Mouse (Mus musculus) heart, adult 9 months (tissue): ENCODE data around the gene Dlgap1.

Experiments
- DNase-seq, 2 experiments: peaks; one replicate each; pipeline ENCODE4 v3.0.0; 2022; ENCODE audit warnings: low spot score in 2 of 2

Gene Dlgap1

GRCm38 (mm10) chr17:70339821-70340220 lies 370.9 kb downstream of the Dlgap1 start:
- DNase-seq, result no peak

GRCm38 (mm10) chr17:70341230-70341629 lies 372.4 kb downstream of the Dlgap1 start:
- no peak for DNase-seq

- DNase-seq, result no peak
Measured at GRCm38 (mm10) chr17:70341920-70342319, 373.0 kb downstream of the Dlgap1 start.

GRCm38 (mm10) chr17:70347403-70347802 lies 378.5 kb downstream of the Dlgap1 start:
- no peak for DNase-seq

GRCm38 (mm10) chr17:70363561-70363960 lies 394.7 kb downstream of the Dlgap1 start:
- no peak for DNase-seq

GRCm38 (mm10) chr17:70363971-70364370 lies 395.1 kb downstream of the Dlgap1 start:
- DNase-seq, result no peak

- DNase-seq, result no peak
Measured at GRCm38 (mm10) chr17:70369124-70369523, 400.3 kb downstream of the Dlgap1 start.

GRCm38 (mm10) chr17:70377020-70377419 lies 408.1 kb downstream of the Dlgap1 start:
- DNase-seq, result no peak

GRCm38 (mm10) chr17:70388447-70388846 lies 419.6 kb downstream of the Dlgap1 start:
- no peak for DNase-seq

- DNase-seq, result no peak
Measured at GRCm38 (mm10) chr17:70397220-70397619, 428.3 kb downstream of the Dlgap1 start.

- no peak for DNase-seq
Measured at GRCm38 (mm10) chr17:70397708-70398107, 428.8 kb downstream of the Dlgap1 start.

- DNase-seq, result no peak
Measured at GRCm38 (mm10) chr17:70401909-70402308, 433.0 kb downstream of the Dlgap1 start.

- no peak for DNase-seq
Measured at GRCm38 (mm10) chr17:70403750-70404149, 434.9 kb downstream of the Dlgap1 start.

- DNase-seq, result no peak
Measured at GRCm38 (mm10) chr17:70414202-70414601, 445.3 kb downstream of the Dlgap1 start.

GRCm38 (mm10) chr17:70427866-70428265 lies 459.0 kb downstream of the Dlgap1 start:
- DNase-seq, result no peak

GRCm38 (mm10) chr17:70429746-70430451 lies 461.0 kb downstream of the Dlgap1 start:
- DNase-seq, result peak; percentile 2 to 24

GRCm38 (mm10) chr17:70430452-70430787 lies 461.5 kb downstream of the Dlgap1 start:
- DNase-seq, result peak in 1 of 2 experiments; percentile 1

- no peak for DNase-seq
Measured at GRCm38 (mm10) chr17:70432834-70433233, 464.0 kb downstream of the Dlgap1 start.

- no peak for DNase-seq
Measured at GRCm38 (mm10) chr17:70434549-70434948, 465.7 kb downstream of the Dlgap1 start.

GRCm38 (mm10) chr17:70435612-70436011 lies 466.7 kb downstream of the Dlgap1 start:
- no peak for DNase-seq

GRCm38 (mm10) chr17:70437229-70437628 lies 468.4 kb downstream of the Dlgap1 start:
- DNase-seq, result no peak

- no peak for DNase-seq
Measured at GRCm38 (mm10) chr17:70442976-70443375, 474.1 kb downstream of the Dlgap1 start.

- DNase-seq, result no peak
Measured at GRCm38 (mm10) chr17:70446451-70446850, 477.6 kb downstream of the Dlgap1 start.

GRCm38 (mm10) chr17:70455036-70455435 lies 486.2 kb downstream of the Dlgap1 start:
- DNase-seq, result no peak
